Mouse (Mus musculus) forelimb bud, embryonic 11.5 days (tissue): ENCODE measurements around the gene Exosc8.
"Not testable (repeated sequence)": the region's sequence is repeated elsewhere in the genome, so short reads cannot be mapped to it uniquely, and the experiment has no call there.

ENCODE experiments used
- DNase-seq: peaks from one replicate; pipeline ENCODE4 v3.0.0-alpha.2; 2012; ENCODE audit warnings: low read depth, low spot score

Gene Exosc8

DNA sequence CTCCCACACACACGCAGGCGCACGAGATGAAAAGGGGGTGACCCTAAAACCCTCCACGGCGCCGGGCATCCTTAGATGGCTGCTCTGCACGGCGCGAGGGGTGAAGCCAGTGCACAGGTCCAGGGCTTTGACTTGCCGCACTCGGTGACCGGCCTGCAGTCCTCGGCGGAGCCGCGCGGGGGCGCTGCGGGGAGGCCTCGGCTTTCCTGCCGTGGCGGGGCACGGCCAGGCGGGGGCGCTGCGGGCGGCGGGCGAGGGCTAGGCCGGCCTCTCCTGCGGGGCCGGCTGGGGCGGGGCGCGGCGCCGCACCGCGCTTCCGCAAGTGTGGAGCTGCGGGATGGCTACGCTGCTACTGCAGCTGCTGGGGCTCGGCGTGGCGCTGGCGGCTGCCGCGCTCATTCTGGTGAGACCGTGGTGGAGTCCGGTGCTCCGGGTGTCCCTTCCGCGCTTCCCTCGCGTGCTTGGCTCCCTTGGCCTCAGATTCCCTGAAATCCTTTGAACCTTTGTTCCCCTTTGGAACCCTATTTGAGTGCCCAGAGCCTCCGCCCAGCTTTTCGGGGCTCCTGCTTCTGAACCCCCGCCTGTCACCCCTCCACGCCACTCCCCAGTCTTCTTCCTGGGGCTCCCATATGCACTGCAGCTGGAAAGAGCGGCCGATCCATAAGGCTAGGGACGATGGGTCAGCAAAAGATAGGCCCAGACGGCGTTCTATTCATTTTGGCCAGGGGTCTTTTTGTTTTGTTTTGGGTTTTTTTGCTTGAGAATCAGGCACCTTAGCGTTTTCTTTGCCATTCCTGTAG is at the start of gene Exosc8, which contains the start of gene Alg5:
Gene Exosc8 (minus strand): TSS at position 147 of the 800 bp plus-strand sequence.
Gene Alg5 (plus strand): TSS at position 293 of the 800 bp plus-strand sequence.
- peak; percentile 74 for DNase-seq

DNA sequence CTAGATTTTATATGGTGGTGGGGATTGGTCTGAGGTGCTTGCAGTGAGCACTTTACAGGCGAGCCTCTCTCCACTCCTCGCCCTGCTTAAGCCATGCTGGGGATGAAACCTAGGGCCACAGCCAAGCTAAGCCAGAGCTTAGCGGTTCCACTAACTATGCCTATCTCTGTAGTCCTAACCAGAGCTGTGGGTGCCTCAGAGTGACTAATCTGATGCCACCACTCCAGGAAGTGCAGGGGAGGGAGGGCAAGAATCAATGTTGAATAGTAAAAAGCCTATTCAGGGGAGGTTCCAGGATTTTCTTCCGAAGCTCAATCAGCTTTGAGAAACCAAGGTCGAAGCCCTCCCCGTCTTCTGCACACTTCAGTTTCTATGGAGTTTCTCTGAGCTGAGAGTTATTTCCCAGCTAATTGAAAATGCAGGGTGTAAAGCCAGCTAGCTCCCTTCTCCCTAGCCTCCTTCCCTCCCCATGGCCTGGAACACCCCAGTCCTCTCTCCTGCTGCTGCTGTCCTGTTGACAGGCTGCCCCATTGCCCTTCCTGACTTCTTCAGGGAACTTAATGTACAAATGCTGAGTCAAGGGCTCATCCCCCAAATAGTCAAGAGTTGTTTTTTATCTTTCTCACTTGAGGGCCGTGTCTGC is 40.9 kb upstream of the Exosc8 start:
- no peak for DNase-seq

- no peak for DNase-seq
These were observed 38.4 kb upstream of the Exosc8 start for GRCm38 (mm10) chr3:54773613-54774012.

GRCm38 (mm10) chr3:54769349-54770275 is 34.4 kb upstream of the Exosc8 start:
- no peak for DNase-seq

DNA sequence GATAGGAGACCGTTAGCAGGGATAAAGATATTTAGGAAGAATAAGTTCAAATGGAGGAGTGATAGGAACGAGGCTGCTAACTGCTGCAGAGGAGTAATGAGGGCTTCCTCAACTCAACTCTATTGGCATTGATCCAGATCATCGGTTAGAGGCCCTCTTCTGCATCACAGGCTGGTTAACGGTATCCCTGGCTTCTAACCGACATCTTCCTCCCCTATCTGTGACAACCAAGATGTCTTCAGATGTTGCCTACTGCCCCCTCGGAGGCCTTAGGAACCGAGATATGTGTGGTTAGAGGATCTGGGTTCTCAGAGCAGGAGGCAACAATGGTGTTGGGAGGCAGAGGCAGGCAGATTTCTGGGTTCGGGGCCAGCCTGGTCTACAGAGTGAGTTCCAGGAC is 33.4 kb upstream of the Exosc8 start:
- DNase-seq, result no peak

GRCm38 (mm10) chr3:54766811-54767210 is 31.6 kb upstream of the Exosc8 start:
- DNase-seq, result no peak

DNA sequence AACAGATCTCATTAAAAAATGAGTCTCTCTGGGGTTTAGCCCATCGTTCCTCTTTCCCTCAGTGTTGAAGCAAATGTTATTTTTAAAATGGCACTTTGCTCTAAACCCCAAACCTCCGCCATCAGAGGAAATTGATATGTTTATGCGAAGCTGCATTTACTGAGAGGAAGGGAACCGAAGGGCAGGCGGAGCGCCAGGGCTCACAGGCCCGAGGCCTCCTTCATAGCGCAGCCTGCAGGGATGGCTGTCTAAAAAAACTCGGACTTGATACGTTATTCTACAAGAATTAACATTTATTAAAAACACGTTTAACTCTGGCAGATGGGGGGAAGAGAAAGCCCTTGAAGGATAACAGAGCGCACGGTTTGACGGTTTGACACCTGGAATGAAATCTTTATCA is 30.8 kb upstream of the Exosc8 start:
- no peak for DNase-seq

DNA sequence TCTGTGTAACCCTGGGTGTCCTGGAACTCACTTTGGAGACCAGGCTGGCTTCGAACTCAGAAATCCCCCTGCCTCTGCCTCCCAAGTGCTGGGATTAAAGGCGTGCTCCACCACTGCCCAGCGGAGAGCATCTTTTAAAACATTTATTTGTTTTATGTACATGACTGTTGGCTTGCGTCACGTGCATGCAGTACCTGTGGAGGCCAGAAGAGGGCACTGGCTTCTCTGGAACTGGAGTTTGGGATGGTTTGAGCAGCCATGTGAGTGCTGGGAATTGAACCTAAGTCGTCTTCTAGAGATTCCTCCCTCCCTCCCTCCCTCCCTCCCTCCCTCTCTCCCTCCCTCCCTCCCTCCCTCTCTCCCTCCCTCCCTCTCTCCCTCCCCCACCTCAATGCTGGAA is 30.3 kb upstream of the Exosc8 start:
- DNase-seq, result not testable (repeated sequence)

- DNase-seq, result no peak
These were observed 29.2 kb upstream of the Exosc8 start for GRCm38 (mm10) chr3:54764418-54764817.

GRCm38 (mm10) chr3:54761258-54761657 is 26.1 kb upstream of the Exosc8 start:
- DNase-seq, result no peak

- no peak for DNase-seq
These were observed 25.3 kb upstream of the Exosc8 start for GRCm38 (mm10) chr3:54760321-54761115.

- no peak for DNase-seq
These were observed 24.0 kb upstream of the Exosc8 start for GRCm38 (mm10) chr3:54759211-54759610.

- DNase-seq, result no peak
These were observed 22.3 kb upstream of the Exosc8 start for GRCm38 (mm10) chr3:54757446-54757845.

- DNase-seq, result no peak
These were observed 20.9 kb upstream of the Exosc8 start for GRCm38 (mm10) chr3:54756058-54756457.

DNA sequence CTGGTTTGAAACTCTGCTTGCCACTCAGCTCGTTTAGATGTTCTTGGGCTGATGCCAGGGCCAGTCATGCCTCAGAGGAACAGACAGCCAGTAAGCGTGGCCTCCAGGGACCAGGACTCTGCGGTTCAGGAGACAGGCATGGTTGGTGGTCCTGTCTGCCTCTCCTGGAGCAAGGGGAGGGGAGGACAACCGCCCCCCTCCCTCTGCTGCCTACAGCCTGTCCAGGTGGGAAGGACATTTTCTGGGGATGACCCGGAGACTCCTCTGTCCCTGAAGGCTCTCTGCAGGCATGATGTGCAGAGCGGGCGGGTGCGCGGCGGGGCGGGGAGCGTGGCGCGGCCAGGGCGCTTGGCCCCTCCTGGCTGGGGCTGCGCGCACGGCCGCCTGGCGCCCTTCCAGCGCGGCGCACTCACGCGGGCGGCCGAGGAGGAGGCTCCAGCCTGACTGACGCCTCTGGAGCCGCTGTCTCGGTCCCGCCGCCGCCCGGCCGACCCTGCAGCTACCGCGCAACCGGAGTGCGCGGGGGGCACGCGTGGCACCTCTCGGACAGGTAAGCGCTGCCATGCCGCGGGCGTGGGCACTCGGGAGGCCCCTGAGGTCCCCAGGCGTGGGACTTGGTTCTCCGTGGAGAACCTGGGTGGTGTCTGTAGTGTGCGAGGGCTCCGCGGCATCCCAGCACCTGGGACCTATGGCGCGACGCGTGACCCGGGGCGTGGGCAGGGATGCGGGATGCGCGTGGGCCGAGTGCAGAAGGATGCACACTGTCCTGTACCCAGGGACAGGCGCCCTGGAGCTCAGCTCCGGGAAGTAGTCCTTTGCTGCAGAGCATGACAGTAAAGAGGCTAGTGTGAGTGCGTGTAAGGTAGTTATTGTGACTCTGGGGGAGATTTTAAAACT is 20.2 kb upstream of the Exosc8 start, which contains the start of gene Smad9:
Gene Smad9 (plus strand): TSS at position 438 of the 897 bp plus-strand sequence.
- no peak for DNase-seq

GRCm38 (mm10) chr3:54753411-54753810 is 18.2 kb upstream of the Exosc8 start:
- no peak for DNase-seq

DNA sequence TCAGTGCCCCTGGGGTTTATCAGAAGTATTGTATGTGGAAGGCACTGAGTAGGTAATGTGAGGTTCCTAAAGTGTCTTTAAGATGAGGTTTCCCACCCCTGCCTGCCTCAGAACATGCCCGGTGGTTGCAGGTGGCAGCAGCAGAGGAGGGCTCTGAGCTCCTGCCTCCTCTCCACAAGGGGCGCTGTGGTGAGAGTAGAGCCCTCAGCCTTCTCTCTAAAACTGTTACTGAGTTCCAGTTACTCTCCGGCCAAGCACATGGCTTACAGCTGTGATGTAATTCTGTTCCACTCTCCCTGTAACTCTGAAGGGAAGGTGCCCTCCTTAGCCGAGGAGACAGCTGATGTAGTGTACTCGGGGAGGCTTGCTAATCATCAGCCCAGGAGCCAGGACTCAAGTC is 10.6 kb upstream of the Exosc8 start:
- no peak for DNase-seq

- no peak for DNase-seq
These were observed 6.8 kb upstream of the Exosc8 start for GRCm38 (mm10) chr3:54741965-54742364.

GRCm38 (mm10) chr3:54737317-54737716 is 2.1 kb upstream of the Exosc8 start:
- no peak for DNase-seq
